Mouse (Mus musculus) heart, postnatal 0 days (tissue): ENCODE measurements at regions not wholly inside any gene's neighbourhood (a gene's known extent, or its start where the extent isn't known, plus 50 kb on each side); places are given as distances from the start of the nearest gene placed in this dataset.

Experiments used
- ATAC-seq: fragments of 200-750 bp; cut with Nextera tagmentation; 2 replicates; pipeline ENCODE4 v1.8.0; 2017; ENCODE audit warnings: low read depth, moderate number of reproducible peaks, moderate library complexity; ENCODE audit not compliant: insufficient read depth
- DNase-seq: peaks from one replicate; pipeline ENCODE4 v3.0.0-alpha.2; 2016; ENCODE audit warnings: low spot score
- H3K27ac ChIP-seq: fragments of 300-500 bp; sonication (generic); 2 replicates; pipeline ENCODE4 v1.5.1; 2014; ENCODE audit warnings: low read depth, mild to moderate bottlenecking
- H3K27me3 ChIP-seq: fragments of 300-500 bp; sonication (generic); 2 replicates; pipeline ENCODE4 v1.6.1; 2014; ENCODE audit warnings: low read length, mixed read lengths; ENCODE audit not compliant: control insufficient read depth, insufficient read depth
- H3K36me3 ChIP-seq: fragments of 300-500 bp; sonication (generic); replicated peaks from 2 replicates; pipeline ENCODE4 v1.6.1; 2014; ENCODE audit warnings: low read length, mixed read lengths; ENCODE audit not compliant: control insufficient read depth, insufficient read depth
- H3K4me1 ChIP-seq: fragments of 300-500 bp; sonication (generic); 2 replicates; pipeline ENCODE4 v1.6.1; 2014; ENCODE audit warnings: antibody characterized with exemption; ENCODE audit not compliant: control insufficient read depth, insufficient read depth
- H3K4me2 ChIP-seq: fragments of 300-500 bp; sonication (generic); 2 replicates; pipeline ENCODE4 v1.6.1; 2014; ENCODE audit warnings: low read depth, mild to moderate bottlenecking, low read length, moderate library complexity
- H3K4me3 ChIP-seq: fragments of 300-500 bp; sonication (generic); 2 replicates; pipeline ENCODE4 v1.5.1; 2014; ENCODE audit warnings: low read depth, low read length
- H3K9ac ChIP-seq: fragments of 300-500 bp; sonication (generic); replicated peaks from 2 replicates; pipeline ENCODE4 v1.6.1; 2014; ENCODE audit warnings: low read depth, low read length, mixed read lengths
- H3K9me3 ChIP-seq: fragments of 300-500 bp; sonication (generic); replicated peaks from 2 replicates; pipeline ENCODE4 v1.6.1; 2016; ENCODE audit warnings: low read length; ENCODE audit not compliant: control insufficient read depth
- CTCF ChIP-seq: IDR thresholded peaks from 2 replicates; pipeline ENCODE4 v1.5.1; 2016; ENCODE audit warnings: antibody characterized with exemption, control low read depth, low read depth
- EP300 ChIP-seq: IDR thresholded peaks from 2 replicates; pipeline ENCODE4 v1.6.1; 2016; ENCODE audit warnings: antibody characterized with exemption, low read depth
- WGBS: fragments of 180-500 bp; shearing (Covaris S2); extraction: QIAGEN DNeasy Blood & Tissue Kit; methylation state at CpG from one replicate; pipeline ENCODE4 v1.1.7; 2014; 5-methylcytosine and 5-hydroxymethylcytosine counted together

DNA sequence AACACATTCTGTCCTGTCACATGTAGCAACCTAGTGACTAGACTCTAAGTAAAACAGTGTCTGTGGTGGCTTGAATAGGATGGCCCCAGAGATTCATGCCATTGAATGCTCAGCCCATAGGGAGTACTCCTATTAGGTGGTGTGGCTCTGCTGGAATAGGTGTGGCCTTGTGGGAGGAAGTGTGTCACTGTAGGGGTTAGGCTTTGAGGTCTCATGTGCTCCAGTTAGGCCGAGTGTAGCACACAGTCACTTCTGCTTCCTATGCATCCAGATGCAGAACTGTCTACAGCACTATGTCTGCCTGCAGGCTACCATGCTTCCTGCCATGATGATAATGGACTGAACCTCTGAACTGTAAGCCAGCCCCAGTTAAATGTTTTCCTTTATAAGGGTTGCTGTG lies 144.5 kb upstream of the Fbxo11 start:
- Histone ChIP-seq H3K9me3 (no peaks in the 10 kb centered on the region), H3K4me1 (no peaks in the 10 kb centered on the region), H3K36me3 (no peaks in the 10 kb centered on the region), H3K27ac (no peak overlapping the region), H3K4me2 (no peak overlapping the region), H3K4me3 (no peak overlapping the region), H3K27me3 (no peaks in the 10 kb centered on the region), H3K9ac (no peak overlapping the region)
- ATAC-seq, result no peak
- DNase-seq, result no peak
- TF ChIP-seq CTCF (no peak), EP300 (no peak)
- 63% methylated on average over 1 of the region's 1 CpGs for WGBS

DNA sequence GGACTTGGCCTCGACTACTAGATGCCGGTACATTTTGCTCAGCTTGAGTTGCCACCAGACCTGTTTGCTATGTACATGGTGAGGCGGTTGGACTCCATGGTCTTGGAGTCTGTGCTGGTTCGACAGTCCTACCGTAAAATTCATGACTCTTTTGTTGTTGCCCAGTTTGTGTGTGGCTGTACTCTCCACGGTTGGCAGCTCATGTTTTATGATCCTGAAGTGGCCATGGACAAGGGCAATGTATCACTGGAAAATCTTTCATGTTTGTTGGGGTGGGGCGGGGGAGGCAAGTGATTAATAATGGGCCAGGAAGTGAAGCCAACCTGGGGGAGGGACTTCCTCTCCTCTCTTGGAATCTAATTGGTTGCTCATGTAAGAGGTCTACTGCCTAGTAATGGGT lies 147.0 kb upstream of the Fbxo11 start:
- no peak overlapping the region for H3K4me3 ChIP-seq
- no peak overlapping the region for H3K27ac ChIP-seq
- DNase-seq (no peak), ATAC-seq (no peak)
- H3K9me3 ChIP-seq, result no peaks in the 10 kb centered on the region
- no peak overlapping the region for H3K9ac ChIP-seq
- H3K4me2 ChIP-seq, result no peak overlapping the region
- TF ChIP-seq EP300, result no peak
- TF ChIP-seq CTCF, result no peak
- H3K27me3 ChIP-seq, result no peaks in the 10 kb centered on the region
- H3K4me1 ChIP-seq, result no peaks in the 10 kb centered on the region
- H3K36me3 ChIP-seq, result no peaks in the 10 kb centered on the region
- 87% methylated on average over 7 of the region's 7 CpGs for WGBS

- Histone ChIP-seq H3K4me3 (no peak overlapping the region), H3K4me2 (no peak overlapping the region), H3K36me3 (no peaks in the 10 kb centered on the region), H3K27me3 (no peaks in the 10 kb centered on the region), H3K9ac (no peak overlapping the region), H3K27ac (no peak overlapping the region), H3K4me1 (no peaks in the 10 kb centered on the region), H3K9me3 (no peaks in the 10 kb centered on the region)
- DNase-seq (no peak), ATAC-seq (no peak)
- TF ChIP-seq EP300 (no peak), CTCF (no peak)
- WGBS, result 79% methylated on average over 9 of the region's 9 CpGs
Observed at GRCm38 (mm10) chr17:88214746-88215145, 149.7 kb upstream of the Fbxo11 start.

GRCm38 (mm10) chr17:88222379-88222955 lies 157.4 kb upstream of the Fbxo11 start:
- 75% methylated on average over 5 of the region's 5 CpGs for WGBS
- no peaks in the 10 kb centered on the region for H3K36me3 ChIP-seq

GRCm38 (mm10) chr17:88240476-88240875 lies 175.4 kb upstream of the Fbxo11 start:
- Histone ChIP-seq H3K4me2 (no peak overlapping the region), H3K4me1 (no peaks in the 10 kb centered on the region), H3K27ac (no peak overlapping the region), H3K36me3 (no peaks in the 10 kb centered on the region), H3K27me3 (no peaks in the 10 kb centered on the region), H3K4me3 (no peak overlapping the region), H3K9me3 (0 out of 2 replicates have a peak, but pooled peaks cover 6% of the 10 kb centered on the region), H3K9ac (no peak overlapping the region)
- 74% methylated on average over 8 of the region's 8 CpGs for WGBS
- DNase-seq, result no peak
- ATAC-seq, result no peak
- TF ChIP-seq CTCF, result no peak
- no peak for TF ChIP-seq EP300

More at GRCm38 (mm10) chr17:88222379-88222955, 157.4 kb upstream of the Fbxo11 start:
- Histone ChIP-seq H3K27me3 (no peaks in the 10 kb centered on the region), H3K4me2 (no peak overlapping the region), H3K9ac (no peak overlapping the region), H3K4me3 (no peak overlapping the region), H3K27ac (no peak overlapping the region), H3K9me3 (peaks cover 10% of the 10 kb centered on the region; the same call in 1 of the 2 replicates), H3K4me1 (no peaks in the 10 kb centered on the region)
- ATAC-seq (no peak), DNase-seq (no peak)
- no peak for TF ChIP-seq EP300
- no peak for TF ChIP-seq CTCF

DNA sequence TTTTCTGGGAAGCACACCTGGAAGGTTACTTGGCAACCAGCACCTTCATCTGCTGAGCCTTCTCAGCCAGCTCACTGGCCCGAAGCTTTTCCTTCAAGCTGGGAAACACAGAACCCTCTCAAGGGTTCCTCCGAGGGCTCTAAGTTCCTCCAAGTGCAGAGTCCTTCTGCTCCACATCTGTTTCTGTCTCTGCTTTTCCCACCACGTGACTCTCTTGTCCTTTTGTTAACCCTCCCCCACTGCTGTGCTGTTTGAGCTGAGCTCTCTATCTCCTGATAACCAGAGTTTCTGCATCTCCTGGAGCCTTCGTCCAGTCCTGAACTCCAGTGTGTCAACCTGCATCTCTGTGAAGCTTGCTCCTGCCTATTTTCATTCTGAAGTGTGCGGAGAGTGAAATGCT lies 183.5 kb upstream of the Fbxo11 start:
- TF ChIP-seq CTCF (no peak), EP300 (no peak)
- no peak overlapping the region for H3K9ac ChIP-seq
- no peak for DNase-seq
- H3K4me1 ChIP-seq, result no peaks in the 10 kb centered on the region
- no peaks in the 10 kb centered on the region for H3K36me3 ChIP-seq
- no peaks in the 10 kb centered on the region for H3K27me3 ChIP-seq
- no peak overlapping the region for H3K4me2 ChIP-seq
- no peak overlapping the region for H3K4me3 ChIP-seq
- 32% methylated on average over 5 of the region's 5 CpGs for WGBS
- no peaks in the 10 kb centered on the region for H3K9me3 ChIP-seq
- no peak for ATAC-seq
- no peak overlapping the region for H3K27ac ChIP-seq
